Mouse (Mus musculus) ES-Bruce4 (cell line): ENCODE results near the gene Aldh3a2.

Experiments used
- CTCF ChIP-seq: IDR thresholded peaks from one replicate; pipeline ENCODE4 v1.8.1; 2011; ENCODE audit warnings: low read depth, low read length
- EP300 ChIP-seq: IDR thresholded peaks from 2 replicates; pipeline ENCODE4 v1.6.1; 2011; ENCODE audit warnings: low read depth, low read length; ENCODE audit not compliant: insufficient read depth

- TF ChIP-seq CTCF = no peak
- no peak for TF ChIP-seq EP300
Observed at GRCm38 (mm10) chr11:61284323-61284722, 17.1 kb upstream of the Aldh3a2 start.
